Mouse (Mus musculus) stomach, postnatal 0 days (tissue): ENCODE measurements around the gene Ntf3. TPM values are rescaled to one million over a fixed set of nuclear protein-coding genes. Genes with fewer than 3 reads are reported as not detected.

Source experiments
- ATAC-seq: fragments of 200-750 bp; cut with Nextera tagmentation; 2 replicates; pipeline ENCODE4 v1.8.0; 2017; ENCODE audit not compliant: low FRiP score, low TSS enrichment
- DNase-seq: peaks from one replicate; pipeline ENCODE4 v3.0.0-alpha.2; 2016; ENCODE audit warnings: low spot score
- H3K27ac ChIP-seq: fragments of 300-500 bp; sonication (generic); replicated peaks from 2 replicates; pipeline ENCODE4 v1.5.1; 2014; ENCODE audit warnings: mild to moderate bottlenecking, control low read depth
- H3K27me3 ChIP-seq: fragments of 300-500 bp; sonication (generic); 2 replicates; pipeline ENCODE4 v1.6.1; 2014; ENCODE audit warnings: low read length; ENCODE audit not compliant: control insufficient read depth, insufficient read depth
- H3K36me3 ChIP-seq: fragments of 300-500 bp; sonication (generic); 2 replicates; pipeline ENCODE4 v1.6.1; 2014; ENCODE audit warnings: low read length, mixed read lengths; ENCODE audit not compliant: control insufficient read depth, insufficient read depth
- H3K4me1 ChIP-seq: fragments of 300-500 bp; sonication (generic); replicated peaks from 2 replicates; pipeline ENCODE4 v1.6.1; 2014; ENCODE audit warnings: antibody characterized with exemption; ENCODE audit not compliant: control insufficient read depth, insufficient read depth
- H3K4me2 ChIP-seq: fragments of 300-500 bp; sonication (generic); replicated peaks from 2 replicates; pipeline ENCODE4 v1.6.1; 2014; ENCODE audit warnings: low read depth, mild to moderate bottlenecking, control low read depth, moderate library complexity
- H3K4me3 ChIP-seq: fragments of 300-500 bp; sonication (generic); 2 replicates; pipeline ENCODE4 v1.5.1; 2014; ENCODE audit warnings: low read depth, low read length, control low read depth
- H3K9ac ChIP-seq: fragments of 300-500 bp; sonication (generic); 2 replicates; pipeline ENCODE4 v1.6.1; 2014; ENCODE audit warnings: mild to moderate bottlenecking, low read length, control low read depth, mixed read lengths
- H3K9me3 ChIP-seq: fragments of 300-500 bp; sonication (generic); 2 replicates; pipeline ENCODE4 v1.6.1; 2016; ENCODE audit warnings: low read length; ENCODE audit not compliant: control insufficient read depth
- CTCF ChIP-seq: IDR thresholded peaks from 2 replicates; pipeline ENCODE4 v1.5.1; 2016; ENCODE audit warnings: antibody characterized with exemption, low read depth, mild to moderate bottlenecking, moderate library complexity
- EP300 ChIP-seq: optimal IDR thresholded peaks from 2 replicates; pipeline ENCODE3; 2016; ENCODE audit warnings: antibody characterized with exemption
- WGBS: fragments of 180-500 bp; shearing (Covaris S2); extraction: QIAGEN DNeasy Blood & Tissue Kit; methylation state at CpG from one replicate; pipeline ENCODE4 v1.1.7; 2014; 5-methylcytosine and 5-hydroxymethylcytosine counted together
- polyA plus RNA-seq: library from polyadenylated mRNA; unstranded; fragments of >200 nt; fragmentation: Nextera tagmentation; extraction: Ambion mirVana; gene quantifications from 2 replicates; pipeline ENCODE4 v1.2.1, GENCODE M21; 2015

Gene Ntf3
- 7.2 and 8.9 TPM in 2 replicates for polyA plus RNA-seq

- TF ChIP-seq EP300: no peak
- TF ChIP-seq CTCF: no peak
- ATAC-seq: no peak
- H3K27ac ChIP-seq: 0 out of 2 replicates have a peak within 1 kb of the TSS, but pooled peaks have one; percentile 4
- peak within 1 kb of the TSS; percentile 27 for H3K9ac ChIP-seq
- no peak for DNase-seq
- H3K36me3 ChIP-seq: no peaks in the 10 kb centered on the region
- WGBS: 1% methylated on average over 27 of the region's 27 CpGs
- no peaks in the 10 kb centered on the region for H3K27me3 ChIP-seq
- no peaks in the 10 kb centered on the region for H3K4me1 ChIP-seq
- no peaks in the 10 kb centered on the region for H3K9me3 ChIP-seq
- peak within 1 kb of the TSS; percentile 66 for H3K4me2 ChIP-seq
- H3K4me3 ChIP-seq: peak within 1 kb of the TSS; percentile 46
Measured at GRCm38 (mm10) chr6:126166548-126167207, at the start of gene Ntf3. Ntf3 (minus strand) TSS chr6:126166910.

DNA sequence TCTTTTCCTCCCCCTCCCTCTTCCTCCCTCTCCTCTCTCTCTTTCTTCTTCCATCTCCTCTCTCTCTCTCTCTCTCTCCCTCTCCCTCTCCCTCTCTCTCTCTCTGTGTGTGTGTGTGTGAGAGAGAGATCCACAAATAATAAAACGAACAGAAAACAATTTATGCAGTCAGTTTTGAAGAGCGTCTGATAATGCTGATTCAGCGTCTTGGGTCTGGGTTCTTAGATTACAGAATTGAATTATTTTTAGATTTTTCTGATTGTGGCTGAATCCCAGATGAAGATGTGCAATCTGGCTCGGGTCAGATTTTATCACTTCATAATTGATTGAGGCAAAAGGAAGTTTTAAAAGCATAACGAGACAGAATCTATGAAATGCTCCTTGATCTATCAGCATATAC lies 46.6 kb upstream of the Ntf3 start:
- H3K27ac ChIP-seq: no peak overlapping the region
- no peak for DNase-seq
- H3K27me3 ChIP-seq: no peaks in the 10 kb centered on the region
- no peaks in the 10 kb centered on the region for H3K36me3 ChIP-seq
- ATAC-seq: no peak
- TF ChIP-seq EP300 (no peak), CTCF (no peak)
- no peaks in the 10 kb centered on the region for H3K9me3 ChIP-seq
- no peak overlapping the region for H3K9ac ChIP-seq
- WGBS: 71% methylated on average over 5 of the region's 5 CpGs
- H3K4me1 ChIP-seq: no peaks in the 10 kb centered on the region
- no peak overlapping the region for H3K4me2 ChIP-seq
- no peak overlapping the region for H3K4me3 ChIP-seq

DNA sequence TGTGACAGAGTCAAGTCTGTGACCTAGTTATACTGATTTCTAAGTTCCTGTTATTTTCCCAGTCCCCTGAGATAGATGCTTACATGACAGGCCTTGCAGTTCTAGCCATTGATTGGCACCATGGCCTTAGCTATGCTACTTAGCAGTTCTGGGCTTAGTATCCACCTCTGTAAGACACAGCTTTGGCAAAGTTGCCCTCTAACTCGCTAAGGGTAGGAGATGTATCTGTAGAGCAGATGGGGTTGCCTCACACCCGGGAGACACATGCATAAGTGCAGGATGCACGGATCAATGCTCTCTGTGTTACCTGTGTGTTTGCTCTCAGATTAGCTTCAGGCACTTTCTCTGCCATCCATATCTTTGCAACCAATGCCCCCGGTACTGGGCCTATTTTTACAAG lies 36.7 kb upstream of the Ntf3 start:
- no peak for DNase-seq
- no peaks in the 10 kb centered on the region for H3K27me3 ChIP-seq
- ATAC-seq: no peak
- no peak for TF ChIP-seq CTCF
- TF ChIP-seq EP300: no peak
- H3K36me3 ChIP-seq: no peaks in the 10 kb centered on the region
- 77% methylated on average over 4 of the region's 4 CpGs for WGBS
- no peak overlapping the region for H3K4me3 ChIP-seq
- H3K27ac ChIP-seq: no peak overlapping the region
- H3K4me1 ChIP-seq: no peaks in the 10 kb centered on the region
- no peak overlapping the region for H3K4me2 ChIP-seq
- no peaks in the 10 kb centered on the region for H3K9me3 ChIP-seq
- H3K9ac ChIP-seq: no peak overlapping the region

DNA sequence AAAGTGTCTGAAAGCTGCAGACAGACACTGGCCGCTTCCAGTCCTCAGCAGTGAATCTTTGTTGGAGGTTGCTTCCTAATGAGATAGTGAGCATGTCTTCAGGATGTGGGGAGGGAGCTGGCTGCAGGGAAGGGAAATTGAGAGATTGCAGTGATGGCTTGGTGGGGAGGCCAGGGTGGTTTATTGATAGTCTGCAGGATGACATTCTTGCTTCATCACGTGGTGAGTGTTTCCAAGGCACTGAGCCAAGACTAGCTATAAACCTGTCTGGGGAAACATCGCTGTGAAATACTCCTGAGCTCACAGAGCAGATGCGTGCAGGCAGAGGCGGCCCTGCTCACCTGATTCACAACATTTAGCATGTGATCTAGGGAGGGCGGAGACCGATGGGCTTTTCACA lies 36.2 kb upstream of the Ntf3 start:
- DNase-seq: peak; percentile 14
- ATAC-seq: 0 out of 2 replicates have a peak, but pooled peaks have one; percentile 29

DNA sequence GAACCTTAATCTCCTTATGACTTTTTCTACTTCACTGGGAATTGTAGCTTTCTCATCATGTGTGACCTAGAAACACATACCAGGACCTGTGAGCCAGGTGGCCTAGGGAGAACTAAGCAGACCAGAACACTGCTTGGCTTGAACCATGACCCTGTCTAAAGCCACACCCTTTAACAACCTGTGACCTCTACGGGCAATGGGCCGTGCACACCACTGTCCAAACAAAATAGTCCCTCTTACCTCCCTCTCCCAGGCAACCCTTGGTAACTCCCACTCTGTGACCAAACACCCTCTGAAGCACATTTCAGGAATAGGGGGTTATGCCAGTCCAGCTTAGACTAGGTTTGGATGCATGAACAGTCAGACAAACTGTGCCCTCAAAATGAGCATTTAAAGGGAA lies 35.0 kb upstream of the Ntf3 start:
- no peaks in the 10 kb centered on the region for H3K4me1 ChIP-seq
- no peak overlapping the region for H3K9ac ChIP-seq
- no peaks in the 10 kb centered on the region for H3K27me3 ChIP-seq
- DNase-seq (no peak), ATAC-seq (no peak)
- 57% methylated on average over 2 of the region's 2 CpGs for WGBS
- H3K4me3 ChIP-seq: no peak overlapping the region
- H3K9me3 ChIP-seq: no peaks in the 10 kb centered on the region
- no peak overlapping the region for H3K27ac ChIP-seq
- no peaks in the 10 kb centered on the region for H3K36me3 ChIP-seq
- no peak overlapping the region for H3K4me2 ChIP-seq
- TF ChIP-seq CTCF (no peak), EP300 (no peak)

More for the DNA sequence above, 36.2 kb upstream of the Ntf3 start:
- Histone ChIP-seq H3K27me3 (no peaks in the 10 kb centered on the region), H3K36me3 (no peaks in the 10 kb centered on the region), H3K4me2 (no peak overlapping the region), H3K4me3 (no peak overlapping the region), H3K27ac (no peak overlapping the region), H3K4me1 (no peaks in the 10 kb centered on the region), H3K9ac (no peak overlapping the region), H3K9me3 (no peaks in the 10 kb centered on the region)
- TF ChIP-seq CTCF (no peak), EP300 (no peak)
- 42% methylated on average over 7 of the region's 7 CpGs for WGBS

DNA sequence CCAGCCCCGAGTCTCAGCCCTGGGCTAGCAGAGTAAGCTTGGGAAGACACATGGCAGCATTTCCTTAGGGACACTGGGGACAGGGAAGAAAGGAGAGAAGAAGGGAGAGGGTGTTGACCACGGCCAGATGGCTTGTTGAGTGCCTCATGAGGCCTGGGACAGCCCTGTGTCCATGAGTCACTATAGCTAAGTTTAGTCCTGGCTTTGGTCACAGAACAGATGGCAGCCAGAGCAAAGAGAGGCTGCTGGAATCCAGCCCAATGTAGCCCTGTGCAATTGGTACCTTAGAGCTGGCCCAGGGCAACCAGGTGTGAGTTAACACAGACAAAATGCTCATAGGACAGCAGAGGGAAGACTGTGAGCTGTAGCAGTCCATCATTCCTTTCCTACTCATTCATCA lies 33.2 kb upstream of the Ntf3 start:
- DNase-seq: no peak
- TF ChIP-seq CTCF (no peak), EP300 (no peak)
- Histone ChIP-seq H3K27me3 (no peaks in the 10 kb centered on the region), H3K36me3 (no peaks in the 10 kb centered on the region), H3K4me3 (no peak overlapping the region), H3K27ac (no peak overlapping the region), H3K4me1 (no peaks in the 10 kb centered on the region), H3K9ac (no peak overlapping the region), H3K9me3 (no peaks in the 10 kb centered on the region), H3K4me2 (no peak overlapping the region)
- ATAC-seq: no peak
- 75% methylated on average over 2 of the region's 2 CpGs for WGBS
